Mouse (Mus musculus) lung, postnatal 10 days (tissue): ENCODE data around the gene Pde4c.
A peak's percentile ranks its signal among the peaks of the same experiment; 100 is the strongest.

Experiments used
- DNase-seq: peaks from one replicate; pipeline ENCODE4 v3.0.0; 2021

Pde4c gene

DNA sequence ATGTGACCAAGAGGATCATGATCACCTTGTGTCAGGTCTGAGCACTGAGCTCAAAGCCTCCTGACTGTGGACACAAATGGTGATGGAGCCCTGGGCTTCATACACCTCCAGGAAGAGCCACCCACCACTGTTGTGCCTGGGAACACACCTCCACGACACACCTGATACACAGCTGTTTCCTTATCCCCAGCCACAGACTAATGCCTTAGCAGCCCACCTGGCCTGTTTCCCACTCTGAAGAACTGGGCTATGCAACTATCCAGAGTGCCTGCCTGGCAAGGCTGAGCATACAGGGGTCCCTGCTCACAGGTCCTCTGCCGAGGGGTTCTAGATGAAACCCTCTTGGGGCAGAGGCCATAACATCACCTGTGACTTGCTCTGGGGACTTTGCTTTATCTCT, 70.7 kb downstream of the Pde4c start:
- no peak for DNase-seq

DNA sequence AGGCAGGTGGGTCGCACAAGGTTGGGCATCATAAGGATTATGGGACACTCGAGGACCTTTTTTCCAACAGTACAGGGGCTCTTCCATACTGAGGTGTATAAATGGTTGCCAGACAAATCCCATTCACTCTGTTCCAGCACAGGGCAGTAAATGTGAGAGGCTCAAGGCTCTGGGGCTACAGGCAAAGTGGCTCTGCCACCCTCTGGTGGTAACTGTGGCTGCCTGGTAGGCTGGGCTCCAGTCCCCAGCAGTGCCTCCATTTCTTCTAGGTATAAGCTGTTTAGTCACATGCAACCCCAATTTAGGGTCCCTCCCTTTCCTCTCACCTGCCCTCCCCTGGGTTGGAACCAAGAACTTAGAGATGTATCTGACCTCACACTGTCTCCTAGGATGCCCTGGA, 71.8 kb downstream of the Pde4c start:
- DNase-seq: no peak

DNA sequence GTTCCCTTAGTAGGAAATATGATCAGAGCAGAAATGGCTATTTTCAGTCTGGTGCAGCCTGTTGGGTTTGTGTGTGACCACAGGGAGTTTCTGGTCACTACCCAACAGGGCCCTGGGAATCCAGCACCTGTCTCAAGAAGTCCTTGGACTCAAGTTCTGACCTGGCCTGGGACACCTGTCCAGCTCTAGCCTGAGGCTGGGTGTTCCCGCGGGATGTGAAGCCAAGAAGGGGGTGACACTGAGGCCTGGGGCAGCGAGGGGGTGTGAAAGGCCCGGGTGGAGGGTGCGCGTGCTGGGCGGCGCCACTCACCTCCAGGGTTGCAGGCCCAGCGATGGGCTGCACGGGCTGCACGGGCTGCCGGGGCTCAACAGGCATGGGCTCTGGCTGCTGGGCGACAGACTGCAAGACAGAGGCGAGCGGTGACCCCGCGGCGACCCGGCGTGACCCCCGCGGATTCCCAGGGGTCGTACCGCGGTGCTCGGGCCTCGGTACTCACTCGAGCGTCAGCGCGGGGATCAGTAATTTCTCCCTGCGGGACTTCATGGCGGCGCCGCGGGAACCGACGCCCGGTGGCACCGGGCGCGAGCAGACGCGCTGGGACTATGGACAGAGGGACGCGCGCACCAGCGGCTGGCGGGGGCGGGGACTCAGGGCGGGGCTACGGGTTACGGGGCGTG, 73.0 kb downstream of the Pde4c start:
- no peak for DNase-seq

DNA sequence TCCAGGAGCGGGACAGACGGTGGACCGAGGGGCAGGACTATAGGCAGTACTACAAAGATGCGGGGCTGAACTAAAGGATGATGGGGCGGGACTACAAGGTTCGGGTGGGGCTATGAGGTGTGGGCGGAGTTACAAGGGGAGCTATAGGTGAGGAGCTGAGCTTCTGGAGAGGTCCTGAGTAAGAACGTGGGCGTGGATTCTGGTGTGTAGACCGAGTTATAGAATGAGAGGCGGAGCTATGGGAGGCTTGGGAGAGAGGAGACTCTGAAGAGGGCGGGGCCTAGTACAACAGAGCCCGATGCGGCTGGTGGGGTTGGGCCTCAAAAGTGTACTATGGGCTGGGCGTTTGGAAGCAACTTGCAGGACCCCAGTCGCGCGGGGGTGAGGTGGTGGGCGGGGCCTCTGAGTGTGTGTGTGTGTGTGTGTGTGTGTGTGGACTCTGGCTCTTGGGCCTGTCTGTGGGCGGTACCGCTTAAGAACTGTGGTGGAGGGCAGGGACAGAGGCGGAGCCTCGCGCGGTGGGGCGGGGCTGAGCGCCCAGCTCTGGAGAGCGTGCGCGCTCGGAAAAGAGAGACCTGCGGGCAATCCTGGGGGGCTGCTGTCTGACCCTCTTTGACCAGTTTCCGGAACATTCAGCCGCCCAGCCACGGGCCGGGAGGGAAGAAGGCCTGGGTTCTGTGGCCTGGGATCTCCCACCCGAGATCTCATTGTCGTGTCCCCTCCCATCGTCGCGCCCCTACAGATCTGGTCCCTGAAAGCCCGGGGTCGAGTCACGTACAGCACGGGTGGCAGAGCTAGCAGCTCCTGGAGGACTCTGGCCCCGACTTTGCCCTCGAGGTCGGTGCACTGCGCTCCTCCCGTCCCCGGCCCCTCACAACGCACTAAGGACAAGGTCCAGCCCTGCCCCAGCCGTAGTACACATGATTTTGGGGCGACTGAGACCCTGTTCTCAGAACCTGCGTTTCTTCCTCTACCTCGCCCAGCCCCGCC, 73.9 kb downstream of the Pde4c start:
- DNase-seq: peak; percentile 94

DNA sequence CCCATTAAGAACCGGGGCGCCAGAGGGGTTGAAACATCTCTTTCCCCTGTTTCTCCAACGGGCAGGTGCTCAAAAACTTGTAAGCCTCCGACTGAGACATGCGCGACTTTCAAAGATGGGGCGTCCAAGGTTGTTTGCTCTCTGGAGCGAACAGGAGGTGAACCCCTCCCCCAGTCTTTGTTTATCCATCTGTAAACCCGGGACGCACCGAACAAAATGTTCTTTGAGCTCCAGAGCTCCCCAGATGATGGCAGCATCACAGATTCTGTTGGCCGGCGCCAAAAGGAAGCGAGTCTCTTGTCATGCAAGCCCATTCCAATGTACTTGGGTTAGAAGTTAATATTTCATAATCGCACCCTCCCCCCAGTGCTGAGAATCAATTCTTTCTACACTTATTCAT, 74.8 kb downstream of the Pde4c start:
- DNase-seq: peak; percentile 61

DNA sequence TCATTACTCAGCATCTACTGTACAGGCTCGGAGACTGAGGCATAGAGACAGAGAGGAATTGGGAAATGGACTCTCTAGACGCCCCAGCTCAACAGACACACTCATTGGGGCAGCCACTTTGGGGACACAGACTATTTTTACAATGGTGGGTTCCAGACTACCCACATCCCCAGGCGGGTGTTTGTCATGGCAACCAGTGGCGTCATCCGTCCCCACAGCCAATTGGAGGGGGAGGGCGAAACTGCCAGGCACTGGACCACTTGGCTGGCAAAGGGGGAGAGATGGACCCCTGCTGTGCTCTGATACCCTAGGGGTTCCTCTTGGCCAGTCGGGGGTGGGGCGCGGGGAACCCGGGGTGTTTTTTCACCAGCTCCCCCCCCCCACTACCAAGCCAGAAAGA, 77.1 kb downstream of the Pde4c start:
- no peak for DNase-seq
